Mouse (Mus musculus) testis, adult 2 months (tissue): ENCODE results near the gene Zfp318. TPM values are rescaled to one million over a fixed set of nuclear protein-coding genes. Genes with fewer than 3 reads are reported as not detected.

ENCODE experiments used
- H3K27ac ChIP-seq: fragments of 200-500 bp; 2 replicates; pipeline ENCODE4 v1.5.1; 2012; ENCODE audit warnings: low read depth, low read length; ENCODE audit not compliant: control insufficient read depth, insufficient read depth
- H3K27me3 ChIP-seq: fragments of 200-500 bp; 2 replicates; pipeline ENCODE4 v1.6.1; 2012; ENCODE audit warnings: mild to moderate bottlenecking, low read length, moderate library complexity; ENCODE audit not compliant: control insufficient read depth, insufficient read depth
- H3K36me3 ChIP-seq: fragments of 200-500 bp; 2 replicates; pipeline ENCODE4 v1.6.1; 2012; ENCODE audit warnings: mild to moderate bottlenecking, low read length; ENCODE audit not compliant: control insufficient read depth, insufficient read depth
- H3K4me1 ChIP-seq: fragments of 200-500 bp; 2 replicates; pipeline ENCODE4 v1.6.1; 2012; ENCODE audit warnings: low read length; ENCODE audit not compliant: control insufficient read depth, insufficient read depth
- H3K4me3 ChIP-seq: fragments of 200-500 bp; 2 replicates; pipeline ENCODE4 v1.5.1; 2012; ENCODE audit warnings: low read depth, mild to moderate bottlenecking, low read length, moderate library complexity, mixed read lengths; ENCODE audit not compliant: control insufficient read depth
- CTCF ChIP-seq: fragments of 200-500 bp; IDR thresholded peaks from 2 replicates; pipeline ENCODE4 v1.5.1; 2012; ENCODE audit warnings: low read depth, mild to moderate bottlenecking, inconsistent platforms, low read length, moderate library complexity; ENCODE audit not compliant: control insufficient read depth, insufficient read depth, insufficient replicate concordance
- POLR2A ChIP-seq: fragments of 200-500 bp; IDR thresholded peaks from 2 replicates; pipeline ENCODE4 v1.6.1; 2012; ENCODE audit warnings: low read depth, mild to moderate bottlenecking, inconsistent platforms, low read length, moderate library complexity; ENCODE audit not compliant: control insufficient read depth
- polyA plus RNA-seq: library from polyadenylated mRNA; depleted of rRNA; stranded (reverse); fragments of >200 nt; gene quantifications from 2 replicates; pipeline ENCODE4 v1.2.3, GENCODE M21; 2012; rRNA removed

Gene Zfp318
- polyA plus RNA-seq = 71.7 and 73.7 TPM in 2 replicates

- TF ChIP-seq POLR2A (peak; percentile 85), CTCF (no peak)
- peak within 1 kb of the TSS; percentile 80 for H3K4me3 ChIP-seq
- H3K4me1 ChIP-seq = peaks cover 4% of the 10 kb centered on the region
- H3K27ac ChIP-seq = peak within 1 kb of the TSS; percentile 94
- no peaks in the 10 kb centered on the region for H3K27me3 ChIP-seq
- no peaks in the 10 kb centered on the region; the same call in 1 of the 2 replicates for H3K36me3 ChIP-seq
These were observed at the start of gene Zfp318 for GRCm38 (mm10) chr17:46383294-46384060. Gene Zfp318, plus strand, starts transcription at chr17:46383731.

GRCm38 (mm10) chr17:46336475-46336874 lies 47.1 kb upstream of the Zfp318 start:
- TF ChIP-seq POLR2A (no peak), CTCF (peak; percentile 27; the same call in 1 of the 2 replicates)
- Histone ChIP-seq H3K4me1 (peaks cover 2% of the 10 kb centered on the region; the same call in 1 of the 2 replicates), H3K36me3 (no peaks in the 10 kb centered on the region), H3K27ac (no peak overlapping the region), H3K4me3 (no peak overlapping the region), H3K27me3 (no peaks in the 10 kb centered on the region)

- no peaks in the 10 kb centered on the region for H3K36me3 ChIP-seq
- H3K4me1 ChIP-seq = peaks cover 2% of the 10 kb centered on the region
- no peaks in the 10 kb centered on the region for H3K27me3 ChIP-seq
- H3K27ac ChIP-seq = no peak overlapping the region
- H3K4me3 ChIP-seq = no peak overlapping the region
- TF ChIP-seq CTCF (no peak), POLR2A (no peak)
These were observed 42.3 kb upstream of the Zfp318 start for GRCm38 (mm10) chr17:46341208-46341607.

- Histone ChIP-seq H3K36me3 (no peaks in the 10 kb centered on the region), H3K4me1 (no peaks in the 10 kb centered on the region), H3K27me3 (no peaks in the 10 kb centered on the region), H3K4me3 (no peak overlapping the region), H3K27ac (no peak overlapping the region)
- TF ChIP-seq POLR2A = no peak
- no peak for TF ChIP-seq CTCF
These were observed 32.4 kb upstream of the Zfp318 start for GRCm38 (mm10) chr17:46351026-46351700.

- Histone ChIP-seq H3K4me3 (no peak overlapping the region), H3K27ac (no peak overlapping the region), H3K4me1 (no peaks in the 10 kb centered on the region; the same call in 1 of the 2 replicates), H3K36me3 (no peaks in the 10 kb centered on the region), H3K27me3 (no peaks in the 10 kb centered on the region)
- TF ChIP-seq CTCF (no peak), POLR2A (no peak)
These were observed 11.7 kb upstream of the Zfp318 start for GRCm38 (mm10) chr17:46371783-46372182.

- H3K4me3 ChIP-seq = no peak overlapping the region
- no peaks in the 10 kb centered on the region; the same call in 1 of the 2 replicates for H3K4me1 ChIP-seq
- H3K27ac ChIP-seq = no peak overlapping the region
- no peaks in the 10 kb centered on the region for H3K27me3 ChIP-seq
- no peaks in the 10 kb centered on the region for H3K36me3 ChIP-seq
- TF ChIP-seq CTCF (no peak), POLR2A (no peak)
These were observed 5.0 kb upstream of the Zfp318 start for GRCm38 (mm10) chr17:46378564-46378963.

- Histone ChIP-seq H3K36me3 (peaks cover 1% of the 10 kb centered on the region; the same call in 1 of the 2 replicates), H3K4me3 (peak overlapping the region; percentile 80), H3K27ac (peak overlapping the region; percentile 94), H3K4me1 (peaks cover 4% of the 10 kb centered on the region), H3K27me3 (no peaks in the 10 kb centered on the region)
- TF ChIP-seq CTCF (no peak), POLR2A (no peak)
These were observed 700 bp downstream of the Zfp318 start for GRCm38 (mm10) chr17:46384061-46384801.

GRCm38 (mm10) chr17:46388200-46388599 lies 4.7 kb downstream of the Zfp318 start:
- Histone ChIP-seq H3K27ac (no peak overlapping the region), H3K36me3 (peaks cover 1% of the 10 kb centered on the region), H3K27me3 (no peaks in the 10 kb centered on the region), H3K4me1 (peaks cover 4% of the 10 kb centered on the region), H3K4me3 (no peak overlapping the region)
- TF ChIP-seq POLR2A = no peak
- TF ChIP-seq CTCF = no peak
